Mouse (Mus musculus) stomach, postnatal 0 days (tissue): ENCODE results near the gene Gadl1.

Experiments
- CTCF ChIP-seq: IDR thresholded peaks from 2 replicates; pipeline ENCODE4 v1.5.1; 2016; ENCODE audit warnings: antibody characterized with exemption, low read depth, mild to moderate bottlenecking, moderate library complexity
- EP300 ChIP-seq: optimal IDR thresholded peaks from 2 replicates; pipeline ENCODE3; 2016; ENCODE audit warnings: antibody characterized with exemption

GRCm38 (mm10) chr9:115862802-115863201, 46.5 kb upstream of the Gadl1 start:
- TF ChIP-seq CTCF (no peak), EP300 (no peak)
